Mouse (Mus musculus) mature B cell (primary cell): ENCODE measurements around the gene Cryaa.
"Not testable (repeated sequence)": the region's sequence is repeated elsewhere in the genome, so short reads cannot be mapped to it uniquely, and the experiment has no call there.

Source experiments
- in situ Hi-C: fragments of 300-500 bp; cut with MboI; formaldehyde crosslinking; loops from 2 replicates; pipeline ENCODE4 v1.14.3; 2019

Cryaa gene

GRCm38 (mm10) chr17:31660661-31661250 is 16.9 kb upstream of the Cryaa start:
- in situ Hi-C loops = no loop called here

GRCm38 (mm10) chr17:31662855-31663254 is 14.8 kb upstream of the Cryaa start:
- in situ Hi-C loops = no loop called here

DNA sequence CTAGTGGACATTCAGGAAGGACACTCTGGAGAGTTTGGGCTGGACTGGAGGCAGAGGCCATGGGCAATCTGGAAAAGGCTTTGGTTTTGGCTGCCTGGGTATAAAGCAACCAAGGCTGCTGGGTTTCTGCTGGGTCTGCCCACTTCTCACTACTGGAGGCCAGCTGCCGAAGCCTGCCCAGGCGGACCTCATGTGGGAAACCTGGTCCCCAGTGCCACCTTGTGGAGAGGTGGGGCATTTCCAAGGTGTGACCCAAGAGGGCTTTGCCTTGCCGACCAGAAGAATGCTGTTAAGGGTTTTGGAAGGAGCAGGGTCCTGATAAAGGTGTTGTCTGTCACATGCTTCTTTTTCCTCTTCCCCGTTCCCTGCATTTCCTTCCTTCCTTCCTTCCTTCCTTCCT is 12.8 kb upstream of the Cryaa start:
- in situ Hi-C loops = no loop called here

DNA sequence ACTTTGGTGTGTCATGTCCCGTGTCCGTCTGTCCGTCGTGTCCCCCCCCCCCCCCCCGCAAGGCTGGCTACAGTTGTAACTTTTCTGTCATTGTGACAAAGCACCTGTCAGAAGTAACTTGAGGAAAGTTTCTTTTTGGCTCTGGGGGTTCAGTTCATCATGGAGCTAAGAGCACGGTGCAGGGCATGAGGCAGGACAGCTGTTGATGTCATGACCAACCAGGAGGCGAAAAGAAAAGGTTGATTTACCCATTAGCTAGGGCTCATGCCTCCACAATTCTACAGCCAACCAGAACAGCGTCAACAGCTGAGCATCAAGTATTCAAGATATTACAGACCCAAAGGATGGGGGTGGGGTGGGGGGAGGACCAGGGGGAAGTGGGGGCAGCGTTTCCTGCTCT is 9.3 kb upstream of the Cryaa start:
- in situ Hi-C loops = no loop called here

- in situ Hi-C loops = no loop called here
These were observed 7.4 kb upstream of the Cryaa start for GRCm38 (mm10) chr17:31670163-31670562.

DNA sequence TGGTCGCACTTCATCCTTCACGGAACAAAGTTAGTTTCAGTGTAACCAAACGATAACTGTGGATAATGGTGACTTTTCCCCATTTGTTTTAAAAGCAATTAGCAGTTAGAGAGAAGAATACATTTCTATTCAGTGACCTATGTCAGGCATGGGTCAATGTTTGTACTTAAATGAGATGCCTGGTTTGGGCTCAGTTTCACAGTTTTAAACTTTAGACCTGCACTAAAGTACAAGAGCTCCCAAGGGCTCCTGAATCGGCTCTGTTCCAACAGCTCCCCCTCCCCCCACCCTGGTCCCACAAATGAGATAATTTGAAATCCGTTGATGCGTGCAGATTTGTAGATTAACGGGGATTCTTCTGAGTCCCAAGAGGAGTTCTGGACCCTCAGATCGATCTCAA is 5.9 kb upstream of the Cryaa start:
- in situ Hi-C loops = no loop called here

DNA sequence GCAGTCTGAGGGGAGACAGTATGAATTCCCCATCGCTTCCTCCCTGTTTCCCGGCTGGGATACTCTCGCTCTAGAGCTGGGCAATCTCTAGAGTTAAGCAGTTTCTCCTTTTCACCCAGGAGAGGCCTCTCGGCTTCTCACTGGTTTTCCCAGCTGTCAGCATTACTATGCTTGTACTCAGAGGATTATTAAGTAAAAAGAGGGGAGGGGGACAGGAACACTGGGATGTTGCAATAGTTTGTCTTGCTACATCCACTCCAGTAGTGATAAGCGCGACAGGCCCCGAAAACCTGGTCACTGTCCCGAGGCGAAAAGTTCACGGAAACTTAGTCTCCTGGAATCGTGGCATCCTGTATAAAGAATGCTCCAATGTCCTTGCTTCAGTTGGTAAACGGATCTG is 5.3 kb upstream of the Cryaa start:
- in situ Hi-C loops = no loop called here

DNA sequence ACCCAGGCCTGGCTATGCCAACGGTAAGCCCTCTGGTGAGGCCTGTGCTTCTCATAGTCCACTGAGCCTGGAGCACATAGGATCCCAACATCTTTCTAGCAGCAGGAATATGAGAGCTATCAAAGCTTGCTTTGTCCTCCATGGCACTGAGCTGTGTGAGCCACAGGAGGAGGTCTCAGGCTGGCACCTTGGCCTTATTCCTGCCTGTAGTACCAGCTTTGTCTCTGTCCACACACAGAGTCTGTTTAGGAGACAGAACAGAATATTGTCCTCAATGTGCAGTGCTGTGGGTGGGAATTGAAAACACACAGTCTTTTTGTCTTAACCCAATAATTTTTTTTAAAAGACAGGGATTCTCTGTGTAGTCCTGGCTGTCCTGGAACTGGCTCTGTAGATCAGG is 3.2 kb upstream of the Cryaa start:
- in situ Hi-C loops = no loop called here

GRCm38 (mm10) chr17:31680450-31680849 is 2.8 kb downstream of the Cryaa start:
- in situ Hi-C loops = no loop called here

GRCm38 (mm10) chr17:31685514-31686224 is 8.1 kb downstream of the Cryaa start:
- in situ Hi-C loops = loop anchor here (5.0 kb wide), 2 partner anchors 67 to 342 kb away; no protein-coding TSS in a partner anchor

- in situ Hi-C loops = loop anchor here (5.0 kb wide), 2 partner anchors 66 to 341 kb away; no protein-coding TSS in a partner anchor
These were observed 8.6 kb downstream of the Cryaa start for GRCm38 (mm10) chr17:31686225-31686564.

DNA sequence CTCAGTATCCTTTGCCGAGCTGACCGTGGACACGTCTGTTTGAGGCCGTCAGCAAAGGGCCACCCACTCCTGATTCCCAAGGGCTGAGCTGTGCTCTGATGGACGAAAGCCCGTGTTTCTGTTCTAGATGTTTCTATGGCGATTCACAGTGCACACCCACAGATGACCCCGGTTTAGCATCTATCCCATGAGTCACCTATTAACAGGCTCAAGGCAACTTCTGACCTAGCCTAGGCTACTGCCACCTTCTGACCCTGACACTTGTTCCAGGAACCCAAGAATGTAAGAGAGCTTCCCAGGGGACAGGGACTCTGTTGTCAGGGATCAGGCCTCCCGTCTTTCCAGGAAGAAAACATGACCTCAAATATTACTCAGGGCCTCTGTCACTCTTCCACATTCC is 10.5 kb downstream of the Cryaa start:
- in situ Hi-C loops = loop anchor here (5.0 kb wide), 2 partner anchors 64 to 339 kb away; no protein-coding TSS in a partner anchor

GRCm38 (mm10) chr17:31689606-31690005 is 12.0 kb downstream of the Cryaa start:
- in situ Hi-C loops = loop anchor here (5.0 kb wide), 3 partner anchors 63 to 338 kb away; partner anchors contain the start of gene Sik1

DNA sequence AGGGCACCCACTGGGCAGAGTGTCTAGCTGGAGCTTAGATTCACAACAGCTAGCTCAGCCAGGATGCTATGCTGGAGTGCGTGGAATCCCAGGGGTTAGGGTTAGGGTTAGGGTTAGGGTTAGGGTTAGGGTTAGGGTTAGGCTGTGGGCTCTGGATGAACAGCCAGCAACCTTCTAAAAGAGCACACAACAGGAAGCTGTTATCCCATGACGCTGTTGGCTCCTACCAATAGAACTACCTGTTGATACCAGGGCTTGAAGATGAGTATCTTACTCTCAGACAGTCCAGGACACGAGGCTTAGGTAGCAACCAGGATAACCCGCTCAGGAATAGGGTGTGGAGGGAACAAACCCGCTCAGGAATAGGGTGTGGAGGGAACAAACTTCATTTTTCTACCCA is 15.3 kb downstream of the Cryaa start:
- in situ Hi-C loops = loop anchor here (5.0 kb wide), 1 partner anchor 164 kb away; the partner anchor contains the start of gene Sik1

DNA sequence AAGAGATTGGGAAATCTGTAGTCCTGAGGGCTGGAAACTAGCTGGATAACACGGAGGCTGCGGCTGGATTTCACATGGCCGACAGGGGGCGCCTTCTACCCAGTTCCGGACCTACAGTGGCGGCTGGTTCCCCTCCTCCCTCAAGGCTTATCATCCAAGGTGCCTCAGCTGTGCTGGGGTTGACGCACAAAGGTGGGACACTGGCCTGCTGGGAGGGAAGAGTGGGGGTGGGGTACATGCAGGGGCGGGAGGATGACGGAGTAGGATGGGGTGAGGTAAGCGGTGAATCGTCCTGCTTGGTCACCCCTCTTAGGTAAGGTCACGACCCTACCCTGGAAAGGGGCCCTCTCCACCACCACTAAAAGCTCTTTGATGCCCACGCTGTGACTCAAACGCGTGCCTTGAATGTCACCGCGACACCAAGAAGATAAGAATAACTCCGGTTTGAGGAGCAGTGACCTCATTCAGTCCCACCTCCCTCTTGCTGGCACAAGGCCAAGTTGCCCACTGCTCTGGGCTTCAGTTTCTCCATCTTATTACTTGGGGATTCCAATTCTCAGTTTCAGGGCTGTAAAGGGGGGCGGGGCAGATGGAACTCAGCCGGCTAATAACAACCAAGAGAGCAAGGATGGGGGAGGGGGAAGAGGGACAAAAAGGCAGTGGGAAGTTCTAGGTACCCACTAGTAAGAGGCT is 15.9 kb downstream of the Cryaa start:
- in situ Hi-C loops = loop anchor here (5.0 kb wide), 1 partner anchor 164 kb away; the partner anchor contains the start of gene Sik1

- in situ Hi-C loops = loop anchor here (5.0 kb wide), 1 partner anchor 163 kb away; the partner anchor contains the start of gene Sik1
These were observed 16.4 kb downstream of the Cryaa start for GRCm38 (mm10) chr17:31694023-31694376.

- in situ Hi-C loops = loop anchor here (5.0 kb wide), 1 partner anchor 162 kb away; the partner anchor contains the start of gene Sik1
These were observed 17.3 kb downstream of the Cryaa start for GRCm38 (mm10) chr17:31694949-31695348.

DNA sequence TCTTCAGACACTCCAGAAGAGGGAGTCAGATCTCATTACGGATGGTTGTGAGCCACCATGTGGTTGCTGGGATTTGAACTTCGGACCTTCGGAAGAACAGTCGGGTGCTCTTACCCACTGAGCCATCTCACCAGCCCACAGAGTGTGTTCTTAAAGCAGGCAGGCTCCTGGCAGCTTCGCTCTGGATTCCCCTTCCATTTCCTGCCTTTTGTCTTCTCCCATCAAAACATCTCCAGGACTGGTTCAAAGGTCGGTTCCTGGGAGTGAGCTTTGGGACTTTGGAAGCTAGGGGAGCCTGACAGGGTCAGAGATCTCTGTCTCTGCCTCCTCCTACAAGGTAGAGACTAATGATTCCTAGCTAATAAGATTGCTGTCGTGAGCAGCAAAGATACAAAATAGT is 17.7 kb downstream of the Cryaa start:
- in situ Hi-C loops = not testable (repeated sequence)

GRCm38 (mm10) chr17:31698347-31698746 is 20.7 kb downstream of the Cryaa start:
- in situ Hi-C loops = no loop called here

- in situ Hi-C loops = no loop called here
These were observed 25.8 kb downstream of the Cryaa start for GRCm38 (mm10) chr17:31703276-31703980.

GRCm38 (mm10) chr17:31705271-31706020 is 27.8 kb downstream of the Cryaa start:
- in situ Hi-C loops = no loop called here
